ENCODE assay signal across 21 mouse cellular contexts in genomic region chr16:20179406-20180175, GRCm38 (mm10). TPM values are rescaled to one million over a fixed set of nuclear protein-coding genes. Genes with fewer than 3 reads are reported as not detected.
DNase-seq lines count a peak whose midpoint lies in the region; ATAC-seq and TF ChIP-seq lines count a peak whose summit lies in the region.
"Had no signal": no experiment of that assay in that cellular context is flagged by ENCODE, and none has a peak within 500 bp of the region (broad histone marks: within the 10 kb centered on the region; RNA-seq: fewer than 3 reads in every experiment).

No protein-coding gene starts in this region.

- no peaks in the 10 kb centered on the region for H3K4me1 ChIP-seq in hindbrain, postnatal 0 days (ENCODE audit: insufficient read depth, low read length)
- no peaks in the 10 kb centered on the region for H3K4me1 ChIP-seq in hindbrain, embryonic 12.5 days
- H3K4me1 ChIP-seq in midbrain, postnatal 0 days (ENCODE audit: insufficient read depth, low read length), result no peaks in the 10 kb centered on the region
- no peaks in the 10 kb centered on the region for H3K4me1 ChIP-seq in midbrain, embryonic 14.5 days (ENCODE audit: control insufficient read depth, insufficient read depth, low read length)
- H3K4me1 ChIP-seq: embryonic facial prominence, embryonic 12.5 days; forebrain, embryonic 12.5 days; heart, embryonic 13.5 days; hindbrain, embryonic 13.5 days; midbrain, embryonic 12.5 days had no signal

- H3K4me3 ChIP-seq in hindbrain, postnatal 0 days (ENCODE audit: low read length), result no peak overlapping the region
- H3K4me3 ChIP-seq in hindbrain, embryonic 12.5 days, result no peak overlapping the region
- H3K4me3 ChIP-seq in midbrain, postnatal 0 days (ENCODE audit: low read depth, low read length), result no peak overlapping the region
- no peak overlapping the region for H3K4me3 ChIP-seq in midbrain, embryonic 14.5 days (replicated peaks; ENCODE audit: low read depth, low read length)
- H3K4me3 ChIP-seq: embryonic facial prominence, embryonic 12.5 days; forebrain, embryonic 12.5 days; heart, embryonic 13.5 days; hindbrain, embryonic 13.5 days; midbrain, embryonic 12.5 days had no signal

- H3K9me3 ChIP-seq in hindbrain, postnatal 0 days (ENCODE audit: low read length), result no peaks in the 10 kb centered on the region
- H3K9me3 ChIP-seq in hindbrain, embryonic 12.5 days (replicated peaks), result no peaks in the 10 kb centered on the region
- no peaks in the 10 kb centered on the region for H3K9me3 ChIP-seq in midbrain, postnatal 0 days (ENCODE audit: low read length)
- no peaks in the 10 kb centered on the region for H3K9me3 ChIP-seq in midbrain, embryonic 14.5 days (ENCODE audit: control insufficient read depth, low read length)
- H3K9me3 ChIP-seq: embryonic facial prominence, embryonic 12.5 days; forebrain, embryonic 12.5 days; heart, embryonic 13.5 days; hindbrain, embryonic 13.5 days; midbrain, embryonic 12.5 days had no signal

- TF ChIP-seq CTCF in hindbrain, postnatal 0 days (IDR thresholded peaks at IDR 0.05; ENCODE audit: low read depth), result peak; percentile 28; the same call in 1 of the 2 replicates
- peak; percentile 46 for TF ChIP-seq CTCF in midbrain, postnatal 0 days (IDR thresholded peaks at IDR 0.05)

- 83% methylated on average over 23 of the region's 23 CpGs for WGBS in hindbrain, postnatal 0 days
- 86% methylated on average over 23 of the region's 23 CpGs for WGBS in hindbrain, embryonic 12.5 days
- WGBS in midbrain, postnatal 0 days, result 87% methylated on average over 23 of the region's 23 CpGs
- WGBS in midbrain, embryonic 14.5 days, result 81% methylated on average over 23 of the region's 23 CpGs

- no peaks in the 10 kb centered on the region for H3K27me3 ChIP-seq in hindbrain, postnatal 0 days (ENCODE audit: insufficient read depth, low read length)
- no peaks in the 10 kb centered on the region for H3K27me3 ChIP-seq in hindbrain, embryonic 12.5 days
- no peaks in the 10 kb centered on the region for H3K27me3 ChIP-seq in midbrain, postnatal 0 days (ENCODE audit: insufficient read depth, low read length)
- H3K27me3 ChIP-seq in midbrain, embryonic 14.5 days (ENCODE audit: control insufficient read depth, insufficient read depth, low read length), result no peaks in the 10 kb centered on the region
- H3K27me3 ChIP-seq: embryonic facial prominence, embryonic 12.5 days; forebrain, embryonic 12.5 days; heart, embryonic 13.5 days; hindbrain, embryonic 13.5 days; midbrain, embryonic 12.5 days had no signal

- no peak overlapping the region for H3K27ac ChIP-seq in hindbrain, postnatal 0 days
- no peak overlapping the region for H3K27ac ChIP-seq in hindbrain, embryonic 12.5 days
- H3K27ac ChIP-seq in midbrain, postnatal 0 days (ENCODE audit: low read depth, low read length), result no peak overlapping the region
- no peak overlapping the region for H3K27ac ChIP-seq in midbrain, embryonic 14.5 days (replicated peaks; ENCODE audit: low read depth, low read length)
- H3K27ac ChIP-seq: embryonic facial prominence, embryonic 12.5 days; forebrain, embryonic 12.5 days; heart, embryonic 13.5 days; hindbrain, embryonic 13.5 days; midbrain, embryonic 12.5 days had no signal

- no peak for ATAC-seq in hindbrain, postnatal 0 days
- no peak for ATAC-seq in hindbrain, embryonic 12.5 days (ENCODE audit: low FRiP score)
- no peak for ATAC-seq in midbrain, postnatal 0 days (ENCODE audit: low FRiP score)
- ATAC-seq in midbrain, embryonic 14.5 days (ENCODE audit: low FRiP score, low TSS enrichment), result no peak
- ATAC-seq: inflammation-experienced regulatory T-cells, adult 6 months had no signal

- no peak for DNase-seq in hindbrain, postnatal 0 days (ENCODE audit: low spot score)
- DNase-seq in midbrain, postnatal 0 days (ENCODE audit: low spot score), result no peak
- no peak for DNase-seq in midbrain, embryonic 14.5 days
- DNase-seq in ZHBTc4 (ENCODE audit: low read depth, low spot score), result peak; percentile 71
- DNase-seq in ovary, postnatal 14 days (ENCODE audit: low spot score), result no peak
- DNase-seq in gastrocnemius, adult 8-10 months (ENCODE audit: low spot score in 2 of 2), result no peak
- DNase-seq: adrenal gland, adult 2 months; cerebellum, adult 18-20 months; cerebellum, postnatal 25 days; gastrocnemius, postnatal 10 days; kidney, adult 9 months; kidney, postnatal 25 days; lung, postnatal 14 days; right cerebral cortex, postnatal 14 days had no signal

- peaks cover 33% of the 10 kb centered on the region; the same call in 1 of the 2 replicates for H3K36me3 ChIP-seq in hindbrain, postnatal 0 days (ENCODE audit: insufficient read depth, low read length)
- H3K36me3 ChIP-seq in hindbrain, embryonic 12.5 days, result peaks cover 62% of the 10 kb centered on the region
- H3K36me3 ChIP-seq in midbrain, postnatal 0 days (ENCODE audit: insufficient read depth, low read length), result peaks cover 33% of the 10 kb centered on the region
- peaks cover 68% of the 10 kb centered on the region for H3K36me3 ChIP-seq in midbrain, embryonic 14.5 days (ENCODE audit: control insufficient read depth, insufficient read depth, low read length)

- no peak overlapping the region for H3K9ac ChIP-seq in hindbrain, postnatal 0 days (replicated peaks; ENCODE audit: low read length)
- no peak overlapping the region for H3K9ac ChIP-seq in hindbrain, embryonic 12.5 days
- no peak overlapping the region for H3K9ac ChIP-seq in midbrain, postnatal 0 days (replicated peaks; ENCODE audit: low read length, poor library complexity, severe bottlenecking)
- H3K9ac ChIP-seq in midbrain, embryonic 14.5 days (replicated peaks; ENCODE audit: low read length), result no peak overlapping the region
- H3K9ac ChIP-seq: embryonic facial prominence, embryonic 12.5 days; forebrain, embryonic 12.5 days; heart, embryonic 13.5 days; hindbrain, embryonic 13.5 days; midbrain, embryonic 12.5 days had no signal

- no peak overlapping the region for H3K4me2 ChIP-seq in hindbrain, postnatal 0 days (ENCODE audit: low read depth, low read length)
- no peak overlapping the region for H3K4me2 ChIP-seq in hindbrain, embryonic 12.5 days (replicated peaks)
- no peak overlapping the region for H3K4me2 ChIP-seq in midbrain, postnatal 0 days (ENCODE audit: low read depth, low read length, poor library complexity, severe bottlenecking)
- H3K4me2 ChIP-seq in midbrain, embryonic 14.5 days (ENCODE audit: low read length), result no peak overlapping the region
- H3K4me2 ChIP-seq: embryonic facial prominence, embryonic 12.5 days; forebrain, embryonic 12.5 days; heart, embryonic 13.5 days; hindbrain, embryonic 13.5 days; midbrain, embryonic 12.5 days had no signal

RNA-seq across cellular contexts. Expression of gene Yeats2, which starts 38.7 kb away (rescaled TPM):
- total RNA-seq in hindbrain, postnatal 0 days (2014; rRNA removed), result 43.6 and 48.6 TPM in 2 replicates
- 11.1 and 11.4 TPM in 2 replicates for polyA plus RNA-seq in hindbrain, postnatal 0 days (2015; fragmentation: Nextera tagmentation; extraction: Ambion mirVana)
- 46.3 and 54.4 TPM in 2 replicates for polyA plus RNA-seq in hindbrain, embryonic 12.5 days (2016; fragmentation: Nextera tagmentation; extraction: Ambion mirVana)
- 43.0 and 43.2 TPM in 2 replicates for total RNA-seq in midbrain, postnatal 0 days (2014; rRNA removed)
- polyA plus RNA-seq in midbrain, postnatal 0 days (2015; fragmentation: Nextera tagmentation; extraction: Ambion mirVana), result 9.9 and 11.3 TPM in 2 replicates
- 17.6 and 26.6 TPM in 2 replicates for polyA plus RNA-seq in midbrain, embryonic 14.5 days (2014; fragmentation: Nextera tagmentation; extraction: Ambion mirVana)
- 1 to 10 TPM; 3.3 to 7.6 (median 5.8) TPM for total RNA-seq in gastrocnemius, adult 8-10 months (2022)
